11 mouse cellular contexts compared by ENCODE assay signal in genomic region chr4:9011129-9011518, GRCm38 (mm10).
DNase-seq lines count a peak whose midpoint lies in the region; ATAC-seq and TF ChIP-seq lines count a peak whose summit lies in the region.
"Had no signal": no experiment of that assay in that cellular context is flagged by ENCODE, and none has a peak within 500 bp of the region (broad histone marks: within the 10 kb centered on the region; RNA-seq: fewer than 3 reads in every experiment).

No protein-coding gene starts in this region.

- ATAC-seq in embryonic facial prominence, embryonic 11.5 days (replicated peaks; ENCODE audit: insufficient number of reproducible peaks, low FRiP score, low TSS enrichment, low read depth) = peak; percentile 74; the same call in 1 of the 2 replicates
- ATAC-seq in forebrain, postnatal 0 days = peak; percentile 81
- peak; percentile 70 for ATAC-seq in midbrain, embryonic 12.5 days (ENCODE audit: low FRiP score, low read depth)
- ATAC-seq in intestine, embryonic 16.5 days = no peak

- WGBS in embryonic facial prominence, embryonic 11.5 days = 22% methylated on average over 7 of the region's 7 CpGs
- WGBS in embryonic facial prominence, embryonic 10.5 days = 29% methylated on average over 7 of the region's 7 CpGs
- WGBS in forebrain, postnatal 0 days = 3% methylated on average over 7 of the region's 7 CpGs
- WGBS in midbrain, embryonic 12.5 days = 30% methylated on average over 7 of the region's 7 CpGs
- WGBS in intestine, embryonic 16.5 days = 29% methylated on average over 7 of the region's 7 CpGs

- no peaks in the 10 kb centered on the region for H3K36me3 ChIP-seq in embryonic facial prominence, embryonic 11.5 days (replicated peaks; ENCODE audit: control insufficient read depth, insufficient read depth, low read depth, low read length)
- H3K36me3 ChIP-seq in embryonic facial prominence, embryonic 10.5 days (replicated peaks) = no peaks in the 10 kb centered on the region
- no peaks in the 10 kb centered on the region for H3K36me3 ChIP-seq in forebrain, postnatal 0 days (ENCODE audit: insufficient read depth)
- no peaks in the 10 kb centered on the region for H3K36me3 ChIP-seq in midbrain, embryonic 12.5 days
- H3K36me3 ChIP-seq in intestine, embryonic 16.5 days (ENCODE audit: control insufficient read depth, insufficient read depth, low read length) = no peaks in the 10 kb centered on the region
- H3K36me3 ChIP-seq: embryonic facial prominence, embryonic 12.5 days had no signal

- no peaks in the 10 kb centered on the region for H3K9me3 ChIP-seq in embryonic facial prominence, embryonic 11.5 days (replicated peaks; ENCODE audit: control insufficient read depth, low read length)
- H3K9me3 ChIP-seq in embryonic facial prominence, embryonic 10.5 days = no peaks in the 10 kb centered on the region
- H3K9me3 ChIP-seq in forebrain, postnatal 0 days (ENCODE audit: low read length) = no peaks in the 10 kb centered on the region
- no peaks in the 10 kb centered on the region for H3K9me3 ChIP-seq in midbrain, embryonic 12.5 days
- H3K9me3 ChIP-seq in intestine, embryonic 16.5 days (ENCODE audit: control insufficient read depth, low read length) = no peaks in the 10 kb centered on the region
- H3K9me3 ChIP-seq: embryonic facial prominence, embryonic 12.5 days had no signal

- TF ChIP-seq CTCF in forebrain, postnatal 0 days (IDR thresholded peaks at IDR 0.05; ENCODE audit: low read depth) = no peak

- H3K9ac ChIP-seq in embryonic facial prominence, embryonic 11.5 days (replicated peaks; ENCODE audit: low read length) = no peak overlapping the region
- H3K9ac ChIP-seq in forebrain, postnatal 0 days = no peak overlapping the region
- H3K9ac ChIP-seq in midbrain, embryonic 12.5 days (replicated peaks) = no peak overlapping the region
- no peak overlapping the region for H3K9ac ChIP-seq in intestine, embryonic 16.5 days (ENCODE audit: low read depth, low read length)
- H3K9ac ChIP-seq: embryonic facial prominence, embryonic 12.5 days had no signal

- H3K27ac ChIP-seq in embryonic facial prominence, embryonic 11.5 days (replicated peaks; ENCODE audit: low read depth, low read length) = no peak overlapping the region
- H3K27ac ChIP-seq in embryonic facial prominence, embryonic 10.5 days (replicated peaks) = no peak overlapping the region; the same call in 1 of the 2 replicates
- H3K27ac ChIP-seq in forebrain, postnatal 0 days (ENCODE audit: low read depth, low read length) = 0 out of 2 replicates have a peak overlapping the region, but pooled peaks have one; percentile 9
- H3K27ac ChIP-seq in midbrain, embryonic 12.5 days (replicated peaks) = peak overlapping the region; percentile 50; the same call in 1 of the 2 replicates
- no peak overlapping the region for H3K27ac ChIP-seq in intestine, embryonic 16.5 days (ENCODE audit: low read length)
- H3K27ac ChIP-seq: embryonic facial prominence, embryonic 12.5 days had no signal

- H3K4me2 ChIP-seq in embryonic facial prominence, embryonic 11.5 days (ENCODE audit: low read depth, low read length) = no peak overlapping the region
- peak overlapping the region; percentile 19; the same call in 1 of the 2 replicates for H3K4me2 ChIP-seq in forebrain, postnatal 0 days (ENCODE audit: low read depth)
- no peak overlapping the region for H3K4me2 ChIP-seq in midbrain, embryonic 12.5 days (replicated peaks)
- H3K4me2 ChIP-seq in intestine, embryonic 16.5 days (ENCODE audit: low read depth, low read length) = no peak overlapping the region
- H3K4me2 ChIP-seq: embryonic facial prominence, embryonic 12.5 days had no signal

- no peak overlapping the region for H3K4me3 ChIP-seq in embryonic facial prominence, embryonic 11.5 days (ENCODE audit: low read depth, low read length)
- no peak overlapping the region for H3K4me3 ChIP-seq in embryonic facial prominence, embryonic 10.5 days
- no peak overlapping the region for H3K4me3 ChIP-seq in forebrain, postnatal 0 days (ENCODE audit: low read depth, low read length)
- no peak overlapping the region for H3K4me3 ChIP-seq in midbrain, embryonic 12.5 days
- H3K4me3 ChIP-seq in intestine, embryonic 16.5 days (ENCODE audit: low read length) = no peak overlapping the region
- H3K4me3 ChIP-seq: embryonic facial prominence, embryonic 12.5 days had no signal

- no peaks in the 10 kb centered on the region for H3K27me3 ChIP-seq in embryonic facial prominence, embryonic 11.5 days (ENCODE audit: control insufficient read depth, insufficient read depth, low read length)
- peaks cover 21% of the 10 kb centered on the region for H3K27me3 ChIP-seq in embryonic facial prominence, embryonic 10.5 days (replicated peaks; ENCODE audit: low read depth, poor library complexity, severe bottlenecking)
- H3K27me3 ChIP-seq in forebrain, postnatal 0 days (ENCODE audit: insufficient read depth, low read length) = no peaks in the 10 kb centered on the region; the same call in 1 of the 2 replicates
- H3K27me3 ChIP-seq in midbrain, embryonic 12.5 days = 0 out of 2 replicates have a peak, but pooled peaks cover 5% of the 10 kb centered on the region
- H3K27me3 ChIP-seq in intestine, embryonic 16.5 days (replicated peaks; ENCODE audit: control insufficient read depth, insufficient read depth, low read length) = no peaks in the 10 kb centered on the region

- H3K4me1 ChIP-seq in embryonic facial prominence, embryonic 11.5 days (ENCODE audit: control insufficient read depth, insufficient read depth, low read length) = peaks cover 7% of the 10 kb centered on the region
- H3K4me1 ChIP-seq in embryonic facial prominence, embryonic 10.5 days = peaks cover 64% of the 10 kb centered on the region
- H3K4me1 ChIP-seq in forebrain, postnatal 0 days (ENCODE audit: insufficient read depth) = peaks cover 22% of the 10 kb centered on the region
- H3K4me1 ChIP-seq in midbrain, embryonic 12.5 days = peaks cover 40% of the 10 kb centered on the region
- peaks cover 9% of the 10 kb centered on the region for H3K4me1 ChIP-seq in intestine, embryonic 16.5 days (ENCODE audit: control insufficient read depth, insufficient read depth, low read length)

- DNase-seq in embryonic facial prominence, embryonic 11.5 days (ENCODE audit: low spot score) = no peak
- DNase-seq in embryonic facial prominence, embryonic 10.5 days (ENCODE audit: low spot score) = no peak
- DNase-seq in cerebellum, adult 18-20 months = peak; percentile 67 to 68
- DNase-seq in forebrain, postnatal 0 days = peak; percentile 68
- no peak for DNase-seq in urinary bladder, adult 18-20 months (ENCODE audit: low spot score in 2 of 2)
- DNase-seq in layer of hippocampus, adult 9-11 months = no peak
- DNase-seq: heart, postnatal 36 days; right cerebral cortex, postnatal 4 days had no signal

Comparison
In these comparisons a context has a peak if more than half of its experiments do, and no peak if none do; other contexts are left out.
1. DNase-seq: peak in cerebellum, adult 18-20 months (2 of 2) and forebrain, postnatal 0 days (single experiment); none in embryonic facial prominence, embryonic 11.5 days (single experiment), embryonic facial prominence, embryonic 10.5 days (single experiment), urinary bladder, adult 18-20 months (0 of 2) and layer of hippocampus, adult 9-11 months (single experiment).
2. H3K27ac ChIP-seq: peak in forebrain, postnatal 0 days (single experiment) and midbrain, embryonic 12.5 days (single experiment); none in embryonic facial prominence, embryonic 11.5 days (single experiment), embryonic facial prominence, embryonic 10.5 days (single experiment) and intestine, embryonic 16.5 days (single experiment).